Mouse (Mus musculus) embryonic facial prominence, embryonic 11.5 days (tissue): ENCODE measurements around the gene Smim9. TPM values are rescaled to one million over a fixed set of nuclear protein-coding genes. Genes with fewer than 3 reads are reported as not detected.

Experiments used
- ATAC-seq: fragments of 200-750 bp; cut with Nextera tagmentation; replicated peaks from 2 replicates; pipeline ENCODE4 v1.8.0; 2017; ENCODE audit warnings: low read depth; ENCODE audit not compliant: insufficient number of reproducible peaks, low FRiP score, low TSS enrichment
- DNase-seq: peaks from one replicate; pipeline ENCODE4 v3.0.0-alpha.2; 2015; ENCODE audit warnings: low spot score
- H3K27ac ChIP-seq: fragments of 300-500 bp; sonication (generic); replicated peaks from 2 replicates; pipeline ENCODE4 v1.5.1; 2014; ENCODE audit warnings: mild to moderate bottlenecking, low read depth, low read length, control low read depth
- H3K27me3 ChIP-seq: fragments of 300-500 bp; sonication (generic); 2 replicates; pipeline ENCODE4 v1.6.1; 2014; ENCODE audit warnings: mild to moderate bottlenecking, low read length, moderate library complexity, mixed read lengths; ENCODE audit not compliant: control insufficient read depth, insufficient read depth
- H3K36me3 ChIP-seq: fragments of 300-500 bp; sonication (generic); replicated peaks from 2 replicates; pipeline ENCODE4 v1.6.1; 2014; ENCODE audit warnings: low read depth, mild to moderate bottlenecking, low read length, moderate library complexity, mixed read lengths; ENCODE audit not compliant: control insufficient read depth, insufficient read depth
- H3K4me1 ChIP-seq: fragments of 300-500 bp; sonication (generic); 2 replicates; pipeline ENCODE4 v1.6.1; 2014; ENCODE audit warnings: low read length, mixed read lengths; ENCODE audit not compliant: control insufficient read depth, insufficient read depth
- H3K4me2 ChIP-seq: fragments of 300-500 bp; sonication (generic); 2 replicates; pipeline ENCODE4 v1.6.1; 2014; ENCODE audit warnings: low read depth, mild to moderate bottlenecking, control low read depth, low read length, moderate library complexity
- H3K4me3 ChIP-seq: fragments of 300-500 bp; sonication (generic); 2 replicates; pipeline ENCODE4 v1.5.1; 2014; ENCODE audit warnings: low read depth, low read length, control low read depth
- H3K9ac ChIP-seq: fragments of 300-500 bp; sonication (generic); replicated peaks from 2 replicates; pipeline ENCODE4 v1.6.1; 2014; ENCODE audit warnings: mild to moderate bottlenecking, control low read depth, low read length
- H3K9me3 ChIP-seq: fragments of 300-500 bp; sonication (generic); replicated peaks from 2 replicates; pipeline ENCODE4 v1.6.1; 2016; ENCODE audit warnings: mild to moderate bottlenecking, low read length, inconsistent platforms, mixed read lengths; ENCODE audit not compliant: control insufficient read depth
- WGBS: fragments of 180-500 bp; shearing (Covaris S2); extraction: QIAGEN DNeasy Blood & Tissue Kit; methylation state at CpG from one replicate; pipeline ENCODE4 v1.1.7; 2014; 5-methylcytosine and 5-hydroxymethylcytosine counted together
- polyA plus RNA-seq: library from polyadenylated mRNA; unstranded; fragments of >200 nt; fragmentation: Nextera tagmentation; extraction: Ambion mirVana; gene quantifications from 2 replicates; pipeline ENCODE4 v1.2.1, GENCODE M21; 2014

The Smim9 gene
- polyA plus RNA-seq, 1 experiment from 2014 or later: not detected

GRCm38 (mm10) chrX:75098799-75099198 lies 64.8 kb downstream of the Smim9 start:
- no peaks in the 10 kb centered on the region for H3K36me3 ChIP-seq
- WGBS: 89% methylated on average over 8 of the region's 8 CpGs

GRCm38 (mm10) chrX:75096163-75096770 lies 67.3 kb downstream of the Smim9 start:
- Histone ChIP-seq H3K27me3 (no peaks in the 10 kb centered on the region), H3K4me2 (peak overlapping the region; percentile 36), H3K27ac (no peak overlapping the region), H3K9me3 (no peaks in the 10 kb centered on the region), H3K9ac (peak overlapping the region; percentile 71), H3K36me3 (no peaks in the 10 kb centered on the region), H3K4me1 (no peaks in the 10 kb centered on the region), H3K4me3 (peak overlapping the region; percentile 51)
- DNase-seq (peak; percentile 11), ATAC-seq (peak; percentile 12)
- whole genome bisulfite sequencing: 16% methylated on average over 23 of the region's 23 CpGs

More at GRCm38 (mm10) chrX:75098799-75099198, 64.8 kb downstream of the Smim9 start:
- no peak overlapping the region for H3K4me2 ChIP-seq
- ATAC-seq (no peak), DNase-seq (no peak)
- no peak overlapping the region for H3K9ac ChIP-seq
- H3K4me3 ChIP-seq: no peak overlapping the region
- no peaks in the 10 kb centered on the region for H3K27me3 ChIP-seq
- no peaks in the 10 kb centered on the region for H3K9me3 ChIP-seq
- H3K4me1 ChIP-seq: no peaks in the 10 kb centered on the region
- H3K27ac ChIP-seq: no peak overlapping the region

Other genes starting within 250 kb of the Smim9 start
- 0.95 and 1.1 TPM in 2 replicates for gene Gab3, start 78.3 kb downstream of the Smim9 start, polyA plus RNA-seq
- 134 and 143 TPM in 2 replicates for gene Dkc1, start 67.9 kb downstream of the Smim9 start, polyA plus RNA-seq
- 33.9 and 36.0 TPM in 2 replicates for gene Mpp1, start 32.8 kb downstream of the Smim9 start, polyA plus RNA-seq
- gene Fundc2, start 218.6 kb upstream of the Smim9 start, polyA plus RNA-seq: 54.1 and 57.9 TPM in 2 replicates
- gene F8, start 218.8 kb upstream of the Smim9 start, polyA plus RNA-seq: 0.93 and 1.2 TPM in 2 replicates